Comparison of ENCODE assay signal across 13 mouse cellular contexts in the genomic region with DNA sequence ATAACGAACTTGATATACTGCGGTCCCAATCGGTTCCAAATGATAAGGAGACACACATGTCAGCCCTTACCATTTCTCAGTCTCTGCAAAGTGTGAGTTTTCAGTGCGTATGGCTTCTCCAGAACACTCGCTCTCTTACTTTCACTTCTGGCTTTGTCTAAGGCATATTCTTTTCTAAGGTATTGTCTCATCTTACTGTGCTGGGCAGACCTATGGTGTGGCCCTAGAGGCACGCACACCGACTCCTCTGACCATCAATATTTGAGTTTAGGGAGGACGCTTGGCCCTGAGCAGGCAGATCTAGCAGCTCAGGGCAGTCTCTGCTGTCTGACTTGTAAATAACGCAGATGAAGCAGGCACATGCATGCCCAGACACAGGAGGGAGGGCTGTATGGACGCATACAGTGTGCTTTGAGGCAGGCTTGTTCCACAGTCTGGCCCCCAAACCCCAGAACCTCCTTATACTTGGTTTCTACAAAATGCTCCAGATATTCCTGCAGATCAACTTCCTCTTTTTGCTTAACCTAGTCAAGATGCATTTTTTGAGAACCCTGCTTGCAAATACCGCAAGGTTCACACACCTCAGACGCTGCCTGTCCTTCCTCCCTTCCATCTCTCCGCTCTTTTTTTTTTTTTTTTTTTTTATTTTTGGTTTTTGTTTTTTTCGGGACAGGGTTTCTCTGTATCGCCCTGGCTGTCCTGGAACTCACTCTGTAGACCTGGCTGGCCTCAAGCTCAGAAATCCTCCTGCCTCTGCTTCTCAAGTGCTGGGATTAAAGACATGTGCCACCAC. TPM values are rescaled to one million over a fixed set of nuclear protein-coding genes. Genes with fewer than 3 reads are reported as not detected.
A peak's percentile ranks its signal among the peaks of the same experiment; 100 is the strongest.
DNase-seq lines count a peak whose midpoint lies in the region; ATAC-seq lines count a peak whose summit lies in the region.
"Had no signal": no experiment of that assay in that cellular context is flagged by ENCODE, and none has a peak within 500 bp of the region (broad histone marks: within the 10 kb centered on the region; RNA-seq: fewer than 3 reads in every experiment).

No protein-coding gene starts in this region.

- no peak overlapping the region for H3K4me2 ChIP-seq in hindbrain, embryonic 12.5 days (replicated peaks)
- H3K4me2 ChIP-seq: limb, embryonic 13.5 days; midbrain, embryonic 13.5 days had no signal

- no peaks in the 10 kb centered on the region for H3K4me1 ChIP-seq in hindbrain, embryonic 12.5 days

- DNase-seq in spleen, postnatal 10 days (ENCODE audit: low spot score in 2 of 2), result peak; percentile 26 to 29
- no peak for DNase-seq in spleen, adult 12 weeks (ENCODE audit: low spot score)
- DNase-seq in thymus, postnatal 36 days, result peak; percentile 44 to 49
- no peak for DNase-seq in urinary bladder, postnatal 10 days (ENCODE audit: low spot score)

- no peak overlapping the region for H3K27ac ChIP-seq in hindbrain, embryonic 12.5 days
- H3K27ac ChIP-seq: forebrain, embryonic 10.5 days; layer of hippocampus, adult 2 months; limb, embryonic 13.5 days; midbrain, embryonic 13.5 days had no signal

- WGBS in hindbrain, embryonic 12.5 days, result 94% methylated on average over 15 of the region's 15 CpGs

- no peaks in the 10 kb centered on the region for H3K36me3 ChIP-seq in hindbrain, embryonic 12.5 days

- peak; percentile 72 for ATAC-seq in common myeloid progenitor, adult 5-6 weeks (replicated peaks; ENCODE audit: low read depth, poor library complexity, severe bottlenecking)
- peak; percentile 49 for ATAC-seq in megakaryocyte progenitor cell, adult 5-6 weeks (replicated peaks; ENCODE audit: poor library complexity)
- no peak for ATAC-seq in frontal cortex, adult (ENCODE audit: low TSS enrichment)
- no peak for ATAC-seq in hindbrain, embryonic 12.5 days (ENCODE audit: low FRiP score)
- ATAC-seq: midbrain, embryonic 13.5 days; Patski had no signal

- H3K27me3 ChIP-seq in hindbrain, embryonic 12.5 days, result no peaks in the 10 kb centered on the region
- H3K27me3 ChIP-seq: limb, embryonic 13.5 days; midbrain, embryonic 13.5 days; Patski had no signal

- H3K9me3 ChIP-seq in hindbrain, embryonic 12.5 days (replicated peaks), result no peaks in the 10 kb centered on the region
- H3K9me3 ChIP-seq: forebrain, embryonic 10.5 days; limb, embryonic 13.5 days; midbrain, embryonic 13.5 days had no signal

- H3K9ac ChIP-seq in hindbrain, embryonic 12.5 days, result no peak overlapping the region
- H3K9ac ChIP-seq: limb, embryonic 13.5 days; midbrain, embryonic 13.5 days had no signal

- H3K4me3 ChIP-seq in hindbrain, embryonic 12.5 days, result no peak overlapping the region
- H3K4me3 ChIP-seq: forebrain, embryonic 10.5 days; layer of hippocampus, adult 2 months; limb, embryonic 13.5 days; midbrain, embryonic 13.5 days had no signal

RNA-seq across cellular contexts. Expression of a gene that starts 8.0 kb away (rescaled TPM):
- total RNA-seq in common myeloid progenitor, adult 5-6 weeks (2017), result 47.1 and 51.7 TPM in 2 replicates
- 85.2 and 93.9 TPM in 2 replicates for total RNA-seq in megakaryocyte progenitor cell, adult 5-6 weeks (2015)
- total RNA-seq in megakaryocyte progenitor cell, adult 5-6 weeks (2017), result 66.5 and 75.7 TPM in 2 replicates
- polyA plus RNA-seq in hindbrain, embryonic 12.5 days (2016; fragmentation: Nextera tagmentation; extraction: Ambion mirVana), result 11.7 and 13.4 TPM in 2 replicates

RNA-seq across cellular contexts. Expression of a gene that starts 58.2 kb away (rescaled TPM):
- 20.1 and 31.7 TPM in 2 replicates for total RNA-seq in common myeloid progenitor, adult 5-6 weeks (2017)
- total RNA-seq in megakaryocyte progenitor cell, adult 5-6 weeks (2015), result 17.0 and 20.6 TPM in 2 replicates
- total RNA-seq in megakaryocyte progenitor cell, adult 5-6 weeks (2017), result 17.4 and 17.5 TPM in 2 replicates
- polyA plus RNA-seq in hindbrain, embryonic 12.5 days (2016; fragmentation: Nextera tagmentation; extraction: Ambion mirVana), result 8.0 and 9.0 TPM in 2 replicates

Comparison
In these comparisons a context has a peak if more than half of its experiments do, and no peak if none do; other contexts are left out.
1. DNase-seq: peak in spleen, postnatal 10 days (2 of 2) and thymus, postnatal 36 days (2 of 2); none in spleen, adult 12 weeks (single experiment) and urinary bladder, postnatal 10 days (single experiment).
2. ATAC-seq: peak in common myeloid progenitor, adult 5-6 weeks (single experiment) and megakaryocyte progenitor cell, adult 5-6 weeks (single experiment); none in frontal cortex, adult (single experiment) and hindbrain, embryonic 12.5 days (single experiment).